Comparison of ENCODE assay signal across 8 mouse cellular contexts in genomic region chr15:37135590-37136164, GRCm38 (mm10).
DNase-seq lines count a peak whose midpoint lies in the region; ATAC-seq lines count a peak whose summit lies in the region.

No protein-coding gene starts in this region.

- DNase-seq in adrenal gland, adult (ENCODE audit: inconsistent age in 2 of 2, low spot score in 1 of 2): peak; percentile 73 to 92
- peak; percentile 50 for DNase-seq in gastrocnemius, postnatal 14 days
- DNase-seq in induced T-regulatory cell, adult 2 months (ENCODE audit: low read depth): peak; percentile 60
- peak; percentile 60 to 68 for DNase-seq in left cerebral cortex, postnatal 36 days (ENCODE audit: low spot score in 2 of 2)
- peak; percentile 49 to 58 for DNase-seq in right cerebral cortex, postnatal 10 days (ENCODE audit: low spot score in 2 of 2)
- peak; percentile 81 for DNase-seq in urinary bladder, postnatal 14 days (ENCODE audit: low spot score)

- peak; percentile 60 for ATAC-seq in common myeloid progenitor, adult 5-6 weeks (replicated peaks; ENCODE audit: low read depth, poor library complexity, severe bottlenecking)
- peak; percentile 60 for ATAC-seq in megakaryocyte-erythroid progenitor cell, adult 5-6 weeks (replicated peaks; ENCODE audit: low FRiP score, low TSS enrichment, poor library complexity, severe bottlenecking)

- intact Hi-C loops in gastrocnemius, postnatal 14 days (cut with DNase I; ENCODE audit: low total_unique reads): no loop called here
- intact Hi-C loops in left cerebral cortex, postnatal 36 days (cut with DNase I): loop anchor here (10.0 kb wide), 1 partner anchor 769 kb away; no protein-coding TSS in a partner anchor

Comparison
In these comparisons a context has a peak if more than half of its experiments do, and no peak if none do; other contexts are left out.
1. Peak in every context shown above with its lines: DNase-seq and ATAC-seq.